16 mouse cellular contexts compared by ENCODE assay signal in genomic region chr11:66232891-66233290, GRCm38 (mm10).
DNase-seq lines count a peak whose midpoint lies in the region; ATAC-seq lines count a peak whose summit lies in the region.
"Had no signal": no experiment of that assay in that cellular context is flagged by ENCODE, and none has a peak within 500 bp of the region (broad histone marks: within the 10 kb centered on the region; RNA-seq: fewer than 3 reads in every experiment).

No protein-coding gene starts in this region.

- intact Hi-C loops in left cerebral cortex, postnatal 4 days (cut with DNase I): no loop called here

- ATAC-seq in inflammation-experienced regulatory T-cells, adult 6 months: no peak
- ATAC-seq: intestine, embryonic 15.5 days; liver, embryonic 12.5 days had no signal

- peak; percentile 11 for DNase-seq in adrenal gland, postnatal 10 days
- no peak for DNase-seq in adrenal gland, postnatal 25 days
- peak; percentile 7 for DNase-seq in gastrocnemius, postnatal 10 days
- no peak for DNase-seq in gastrocnemius, adult 8-10 months (ENCODE audit: low spot score in 2 of 2)
- peak; percentile 35 for DNase-seq in left cerebral cortex, postnatal 4 days
- no peak for DNase-seq in left cerebral cortex, adult 11 months (ENCODE audit: low spot score)
- peak; percentile 6 for DNase-seq in 3T3-L1 (ENCODE audit: low read depth, low spot score)
- DNase-seq: cerebellum, adult 2 months; layer of hippocampus, postnatal 36 days; lung, adult 18-20 months; lung, postnatal 4 days; right cerebral cortex, postnatal 25 days; spleen, adult 18-20 months had no signal

Comparison
In these comparisons a context has a peak if more than half of its experiments do, and no peak if none do; other contexts are left out.
1. DNase-seq: peak in adrenal gland, postnatal 10 days (single experiment), gastrocnemius, postnatal 10 days (single experiment), left cerebral cortex, postnatal 4 days (single experiment) and 3T3-L1 (single experiment); none in adrenal gland, postnatal 25 days (single experiment), gastrocnemius, adult 8-10 months (0 of 2) and left cerebral cortex, adult 11 months (single experiment).